Mouse (Mus musculus) pancreas, adult 10 weeks (tissue): Measurements from ENCODE around the gene 7530416G11Rik. TPM values are rescaled to one million over a fixed set of nuclear protein-coding genes. Genes with fewer than 3 reads are reported as not detected.

Source experiments
- polyA plus RNA-seq: library from polyadenylated mRNA; stranded (reverse); fragments of 350-450 nt; fragmentation: Illumina TruSeq; extraction: RNeasy Lipid Tissue Mini Kit (QIAGEN cat#74804); gene quantifications from one replicate; pipeline ENCODE4 v1.2.3, GENCODE M21; 2015; ENCODE audit warnings: low read depth, low replicate concordance; ENCODE audit not compliant: insufficient read depth

Gene 7530416G11Rik
- not detected for polyA plus RNA-seq

GRCm38 (mm10) chr15:85503127-85503526 is at the start of gene 7530416G11Rik:
7530416G11Rik (minus strand) TSS chr15:85503227.

Other genes starting within 250 kb of the 7530416G11Rik start
- gene Atxn10, start 167.0 kb downstream of the 7530416G11Rik start, polyA plus RNA-seq, result 21.1 TPM
- gene Wnt7b, start 79.2 kb upstream of the 7530416G11Rik start, polyA plus RNA-seq, result 0.50 TPM
- gene Ppara, start 231.8 kb upstream of the 7530416G11Rik start, polyA plus RNA-seq, result 0.59 TPM